Mouse (Mus musculus): ENCODE data around the gene Smim10l1. TPM values are rescaled to one million over a fixed set of nuclear protein-coding genes. Genes with fewer than 3 reads are reported as not detected.

Smim10l1 gene
- 86.1 and 91.8 TPM in 2 replicates for polyA plus RNA-seq (2015; fragmentation: Nextera tagmentation; extraction: Ambion mirVana)

GRCm38 (mm10) chr6:133104609-133104921, at the start of gene Smim10l1:
Gene Smim10l1 (plus strand): TSS chr6:133104909.
- peaks cover 5% of the 10 kb centered on the region; the same call in 1 of the 2 replicates for H3K4me1 ChIP-seq (ENCODE audit: insufficient read depth, low read depth, low read length)
- no peaks in the 10 kb centered on the region for H3K36me3 ChIP-seq (ENCODE audit: insufficient read depth, low read length)
- no peaks in the 10 kb centered on the region for H3K9me3 ChIP-seq (ENCODE audit: low read length)
- no peaks in the 10 kb centered on the region for H3K27me3 ChIP-seq (replicated peaks; ENCODE audit: insufficient read depth, low read length)
- DNase-seq (ENCODE audit: low spot score): no peak
- H3K4me2 ChIP-seq (replicated peaks; ENCODE audit: low read depth, low read length): peak within 1 kb of the TSS; percentile 58
- peak within 1 kb of the TSS; percentile 59 for H3K4me3 ChIP-seq (ENCODE audit: low read depth, low read length)
- no peak for TF ChIP-seq CTCF (IDR thresholded peaks at IDR 0.05)
- no peak for TF ChIP-seq EP300 (IDR thresholded peaks at IDR 0.05)
- no peak for ATAC-seq
- peak within 1 kb of the TSS; percentile 95 for H3K27ac ChIP-seq (ENCODE audit: low read length)
- H3K9ac ChIP-seq (replicated peaks; ENCODE audit: low read depth): peak within 1 kb of the TSS; percentile 86

- no peak for DNase-seq (ENCODE audit: low spot score)
- no peak for ATAC-seq
- Histone ChIP-seq H3K36me3 (ENCODE audit: insufficient read depth, low read length) (no peaks in the 10 kb centered on the region), H3K27ac (ENCODE audit: low read length) (no peak within 1 kb of the TSS), H3K27me3 (replicated peaks; ENCODE audit: insufficient read depth, low read length) (no peaks in the 10 kb centered on the region), H3K4me2 (replicated peaks; ENCODE audit: low read depth, low read length) (no peak within 1 kb of the TSS), H3K4me1 (ENCODE audit: insufficient read depth, low read depth, low read length) (no peaks in the 10 kb centered on the region), H3K9ac (replicated peaks; ENCODE audit: low read depth) (no peak within 1 kb of the TSS), H3K4me3 (ENCODE audit: low read depth, low read length) (no peak within 1 kb of the TSS), H3K9me3 (ENCODE audit: low read length) (no peaks in the 10 kb centered on the region)
- no peak for TF ChIP-seq EP300 (IDR thresholded peaks at IDR 0.05)
- TF ChIP-seq CTCF (IDR thresholded peaks at IDR 0.05): no peak
These were observed 49.0 kb upstream of the Smim10l1 start, which contains the start of gene Tas2r140 for GRCm38 (mm10) chr6:133055716-133056115. Gene Tas2r140 (minus strand): TSS chr6:133055816.

DNA sequence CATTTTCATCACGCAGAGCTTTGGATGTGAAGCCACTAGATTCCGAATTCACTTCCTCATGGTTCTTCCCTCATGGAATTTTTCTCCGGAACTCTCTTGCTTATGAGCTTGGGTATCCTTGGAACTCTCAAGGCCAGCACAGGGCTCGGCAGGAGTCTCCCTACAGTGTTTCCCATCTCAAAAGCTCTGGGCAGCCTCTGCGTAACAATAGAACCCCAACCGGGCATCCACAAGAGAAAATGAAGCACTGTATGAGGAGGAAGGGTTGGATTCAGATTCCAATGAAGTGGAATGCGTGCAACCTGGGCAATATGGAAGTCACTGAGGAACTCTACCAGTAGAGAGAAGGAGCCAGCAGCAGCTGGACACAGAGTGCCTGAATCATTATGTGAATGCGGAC, 12.5 kb upstream of the Smim10l1 start:
- no peaks in the 10 kb centered on the region for H3K4me1 ChIP-seq (ENCODE audit: insufficient read depth, low read depth, low read length)
- no peak overlapping the region for H3K4me2 ChIP-seq (replicated peaks; ENCODE audit: low read depth, low read length)
- no peaks in the 10 kb centered on the region for H3K27me3 ChIP-seq (replicated peaks; ENCODE audit: insufficient read depth, low read length)
- DNase-seq (ENCODE audit: low spot score): no peak
- TF ChIP-seq EP300 (IDR thresholded peaks at IDR 0.05) (no peak), CTCF (IDR thresholded peaks at IDR 0.05) (no peak)
- H3K9ac ChIP-seq (replicated peaks; ENCODE audit: low read depth): no peak overlapping the region
- WGBS: 81% methylated on average over 8 of the region's 8 CpGs
- no peaks in the 10 kb centered on the region for H3K9me3 ChIP-seq (ENCODE audit: low read length)
- H3K27ac ChIP-seq (ENCODE audit: low read length): no peak overlapping the region
- ATAC-seq: no peak
- no peak overlapping the region for H3K4me3 ChIP-seq (ENCODE audit: low read depth, low read length)
- H3K36me3 ChIP-seq (ENCODE audit: insufficient read depth, low read length): no peaks in the 10 kb centered on the region

- H3K4me3 ChIP-seq (ENCODE audit: low read depth, low read length): no peak overlapping the region
- H3K9ac ChIP-seq (replicated peaks; ENCODE audit: low read depth): no peak overlapping the region
- H3K27ac ChIP-seq (ENCODE audit: low read length): no peak overlapping the region
- H3K9me3 ChIP-seq (ENCODE audit: low read length): no peaks in the 10 kb centered on the region
- no peak for ATAC-seq
- H3K36me3 ChIP-seq (ENCODE audit: insufficient read depth, low read length): no peaks in the 10 kb centered on the region
- no peak for TF ChIP-seq EP300 (IDR thresholded peaks at IDR 0.05)
- TF ChIP-seq CTCF (IDR thresholded peaks at IDR 0.05): no peak
- peaks cover 5% of the 10 kb centered on the region; the same call in 1 of the 2 replicates for H3K4me1 ChIP-seq (ENCODE audit: insufficient read depth, low read depth, low read length)
- H3K4me2 ChIP-seq (replicated peaks; ENCODE audit: low read depth, low read length): no peak overlapping the region
- no peaks in the 10 kb centered on the region for H3K27me3 ChIP-seq (replicated peaks; ENCODE audit: insufficient read depth, low read length)
- no peak for DNase-seq (ENCODE audit: low spot score)
- WGBS: 32% methylated on average over 1 of the region's 1 CpGs
These were observed 2.3 kb upstream of the Smim10l1 start for GRCm38 (mm10) chr6:133102430-133102829.

- Histone ChIP-seq H3K27ac (ENCODE audit: low read length) (peak overlapping the region; percentile 95), H3K36me3 (ENCODE audit: insufficient read depth, low read length) (no peaks in the 10 kb centered on the region), H3K4me2 (replicated peaks; ENCODE audit: low read depth, low read length) (peak overlapping the region; percentile 58), H3K4me1 (ENCODE audit: insufficient read depth, low read depth, low read length) (peaks cover 5% of the 10 kb centered on the region; the same call in 1 of the 2 replicates), H3K9me3 (ENCODE audit: low read length) (no peaks in the 10 kb centered on the region), H3K27me3 (replicated peaks; ENCODE audit: insufficient read depth, low read length) (no peaks in the 10 kb centered on the region), H3K4me3 (ENCODE audit: low read depth, low read length) (peak overlapping the region; percentile 59), H3K9ac (replicated peaks; ENCODE audit: low read depth) (peak overlapping the region; percentile 86)
- peak; percentile 94 for DNase-seq (ENCODE audit: low spot score)
- 2% methylated on average over 61 of the region's 62 CpGs for WGBS
- TF ChIP-seq EP300 (IDR thresholded peaks at IDR 0.05) (no peak), CTCF (IDR thresholded peaks at IDR 0.05) (peak; percentile 1; the same call in 1 of the 2 replicates)
- ATAC-seq: peak; percentile 98
These were observed 482 bp downstream of the Smim10l1 start for GRCm38 (mm10) chr6:133104922-133105859.

Other genes with a start within 250 kb of the Smim10l1 start
- not detected in 2 replicates for gene Tas2r116, start 249.5 kb upstream of the Smim10l1 start, polyA plus RNA-seq (2015; fragmentation: Nextera tagmentation; extraction: Ambion mirVana)
- not detected in 2 replicates for gene Tas2r110, start 236.9 kb upstream of the Smim10l1 start, polyA plus RNA-seq (2015; fragmentation: Nextera tagmentation; extraction: Ambion mirVana)
- gene Tas2r113, start 211.9 kb upstream of the Smim10l1 start, polyA plus RNA-seq (2015; fragmentation: Nextera tagmentation; extraction: Ambion mirVana): not detected in 2 replicates
- not detected in 2 replicates for gene Tas2r125, start 195.3 kb upstream of the Smim10l1 start, polyA plus RNA-seq (2015; fragmentation: Nextera tagmentation; extraction: Ambion mirVana)
- gene Tas2r129, start 153.8 kb upstream of the Smim10l1 start, polyA plus RNA-seq (2015; fragmentation: Nextera tagmentation; extraction: Ambion mirVana): not detected in 2 replicates
- not detected in 2 replicates for gene Tas2r131, start 147.0 kb upstream of the Smim10l1 start, polyA plus RNA-seq (2015; fragmentation: Nextera tagmentation; extraction: Ambion mirVana)
- not detected in 2 replicates for gene Tas2r109, start 123.9 kb upstream of the Smim10l1 start, polyA plus RNA-seq (2015; fragmentation: Nextera tagmentation; extraction: Ambion mirVana)
- not detected in 2 replicates for gene Tas2r103, start 67.8 kb upstream of the Smim10l1 start, polyA plus RNA-seq (2015; fragmentation: Nextera tagmentation; extraction: Ambion mirVana)
- not detected in 2 replicates for gene Tas2r140, start 49.1 kb upstream of the Smim10l1 start, polyA plus RNA-seq (2015; fragmentation: Nextera tagmentation; extraction: Ambion mirVana)
- not detected in 2 replicates for gene 5530400C23Rik, start 187.3 kb downstream of the Smim10l1 start, polyA plus RNA-seq (2015; fragmentation: Nextera tagmentation; extraction: Ambion mirVana)

Measured in lung, postnatal 0 days (tissue).